Mouse (Mus musculus) testis, adult 2 months (tissue): ENCODE measurements around the gene Dok4.

Experiments used
- CTCF ChIP-seq: fragments of 200-500 bp; IDR thresholded peaks from 2 replicates; pipeline ENCODE4 v1.5.1; 2012; ENCODE audit warnings: low read depth, mild to moderate bottlenecking, inconsistent platforms, low read length, moderate library complexity; ENCODE audit not compliant: control insufficient read depth, insufficient read depth, insufficient replicate concordance
- POLR2A ChIP-seq: fragments of 200-500 bp; IDR thresholded peaks from 2 replicates; pipeline ENCODE4 v1.6.1; 2012; ENCODE audit warnings: low read depth, mild to moderate bottlenecking, inconsistent platforms, low read length, moderate library complexity; ENCODE audit not compliant: control insufficient read depth

DNA sequence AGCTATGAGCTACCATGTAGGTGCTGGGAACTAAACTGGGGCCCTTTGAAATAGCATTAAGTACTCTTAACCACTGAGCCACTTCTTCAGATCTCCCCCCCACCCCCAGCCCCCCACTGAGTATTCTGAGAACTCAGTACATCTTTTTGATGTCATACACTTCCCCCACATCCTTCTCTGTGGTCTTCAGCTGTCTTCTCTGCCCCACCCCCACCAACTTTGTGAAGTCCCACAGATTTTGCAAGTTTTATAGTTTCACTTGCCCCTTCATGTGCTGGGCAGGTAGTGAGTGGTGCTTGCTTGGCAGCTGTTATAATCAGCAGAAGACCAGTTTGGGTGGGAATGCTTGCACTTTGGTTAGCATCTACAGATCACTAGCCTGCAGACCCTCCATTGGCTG is 43.1 kb upstream of the Dok4 start:
- no peak for TF ChIP-seq CTCF
- no peak for TF ChIP-seq POLR2A
